Mouse (Mus musculus) limb, embryonic 14.5 days (tissue): ENCODE measurements around the gene Trdmt1. TPM values are rescaled to one million over a fixed set of nuclear protein-coding genes. Genes with fewer than 3 reads are reported as not detected.

Experiments
- ATAC-seq: fragments of 200-750 bp; cut with Nextera tagmentation; 2 replicates; pipeline ENCODE4 v1.8.0; 2017; ENCODE audit warnings: low read depth, moderate number of reproducible peaks, moderate TSS enrichment; ENCODE audit not compliant: low FRiP score
- DNase-seq: peaks from one replicate; pipeline ENCODE4 v3.0.0-alpha.2; 2015; ENCODE audit warnings: low spot score
- H3K27ac ChIP-seq: fragments of 300-500 bp; sonication (generic); replicated peaks from 2 replicates; pipeline ENCODE4 v1.5.1; 2014; ENCODE audit warnings: low read depth, mild to moderate bottlenecking, low read length, moderate library complexity, mixed read lengths
- H3K27me3 ChIP-seq: fragments of 300-500 bp; sonication (generic); 2 replicates; pipeline ENCODE4 v1.6.1; 2014; ENCODE audit warnings: low read length, mixed read lengths; ENCODE audit not compliant: control insufficient read depth, insufficient read depth
- H3K36me3 ChIP-seq: fragments of 300-500 bp; sonication (generic); 2 replicates; pipeline ENCODE4 v1.6.1; 2014; ENCODE audit warnings: mild to moderate bottlenecking, low read length, moderate library complexity, mixed read lengths; ENCODE audit not compliant: control insufficient read depth, insufficient read depth
- H3K4me1 ChIP-seq: fragments of 300-500 bp; sonication (generic); 2 replicates; pipeline ENCODE4 v1.6.1; 2014; ENCODE audit warnings: antibody characterized with exemption, low read length, mixed read lengths; ENCODE audit not compliant: control insufficient read depth, insufficient read depth
- H3K4me2 ChIP-seq: fragments of 300-500 bp; sonication (generic); replicated peaks from 2 replicates; pipeline ENCODE4 v1.6.1; 2014; ENCODE audit warnings: low read depth, mild to moderate bottlenecking, low read length, moderate library complexity; ENCODE audit not compliant: severe bottlenecking
- H3K4me3 ChIP-seq: fragments of 300-500 bp; sonication (generic); replicated peaks from 2 replicates; pipeline ENCODE4 v1.5.1; 2014; ENCODE audit warnings: low read length
- H3K9ac ChIP-seq: fragments of 300-500 bp; sonication (generic); 2 replicates; pipeline ENCODE4 v1.6.1; 2014; ENCODE audit warnings: mild to moderate bottlenecking, low read depth, low read length, moderate library complexity; ENCODE audit not compliant: severe bottlenecking
- H3K9me3 ChIP-seq: fragments of 300-500 bp; sonication (generic); 2 replicates; pipeline ENCODE4 v1.6.1; 2016; ENCODE audit warnings: low read length; ENCODE audit not compliant: control insufficient read depth
- POLR2A ChIP-seq: fragments of 200-500 bp; IDR thresholded peaks from 2 replicates; pipeline ENCODE4 v1.8.0; 2012; ENCODE audit warnings: inconsistent platforms, mild to moderate bottlenecking, moderate library complexity, borderline replicate concordance; ENCODE audit not compliant: insufficient read depth, insufficient read length; ENCODE audit errors: extremely low read depth
- WGBS: fragments of 180-500 bp; shearing (Covaris S2); extraction: QIAGEN DNeasy Blood & Tissue Kit; methylation state at CpG from one replicate; pipeline ENCODE4 v1.1.7; 2014; 5-methylcytosine and 5-hydroxymethylcytosine counted together
- polyA plus RNA-seq, 2 experiments: library from polyadenylated mRNA; depleted of rRNA in 1 of 2; stranded (reverse) in 1 of 2; unstranded in 1 of 2; fragments of >200 nt; fragmentation: Nextera tagmentation in 1 of 2; extraction: Ambion mirVana in 1 of 2; gene quantifications; 2 replicates each; pipeline versions ENCODE4 v1.2.1 to v1.2.3; 2012 to 2014

Trdmt1 gene
- polyA plus RNA-seq, 2 experiments: 9.7 to 13.7 TPM

GRCm38 (mm10) chr2:13484566-13484965 lies 59.9 kb downstream of the Trdmt1 start:
- H3K4me3 ChIP-seq: no peak overlapping the region
- H3K27me3 ChIP-seq: no peaks in the 10 kb centered on the region
- ATAC-seq: no peak
- H3K27ac ChIP-seq: no peak overlapping the region
- TF ChIP-seq POLR2A: no peak
- no peaks in the 10 kb centered on the region for H3K9me3 ChIP-seq
- H3K4me1 ChIP-seq: 0 out of 2 replicates have a peak, but pooled peaks cover 9% of the 10 kb centered on the region
- DNase-seq: no peak
- H3K9ac ChIP-seq: no peak overlapping the region
- no peaks in the 10 kb centered on the region for H3K36me3 ChIP-seq
- 52% methylated on average over 3 of the region's 3 CpGs for WGBS
- no peak overlapping the region for H3K4me2 ChIP-seq

GRCm38 (mm10) chr2:13480744-13481143 lies 63.7 kb downstream of the Trdmt1 start:
- no peak for TF ChIP-seq POLR2A
- DNase-seq (no peak), ATAC-seq (no peak)
- Histone ChIP-seq H3K9ac (no peak overlapping the region), H3K27ac (no peak overlapping the region), H3K9me3 (no peaks in the 10 kb centered on the region), H3K4me3 (no peak overlapping the region), H3K36me3 (no peaks in the 10 kb centered on the region), H3K4me2 (no peak overlapping the region), H3K27me3 (no peaks in the 10 kb centered on the region), H3K4me1 (0 out of 2 replicates have a peak, but pooled peaks cover 9% of the 10 kb centered on the region)
- WGBS: 76% methylated on average over 2 of the region's 2 CpGs

- H3K27me3 ChIP-seq: no peaks in the 10 kb centered on the region
- DNase-seq: no peak
- H3K36me3 ChIP-seq: no peaks in the 10 kb centered on the region
- H3K9ac ChIP-seq: no peak overlapping the region
- H3K4me3 ChIP-seq: no peak overlapping the region
- H3K27ac ChIP-seq: no peak overlapping the region
- H3K9me3 ChIP-seq: no peaks in the 10 kb centered on the region
- H3K4me2 ChIP-seq: no peak overlapping the region
- 69% methylated on average over 7 of the region's 7 CpGs for WGBS
- ATAC-seq: no peak
- no peak for TF ChIP-seq POLR2A
- H3K4me1 ChIP-seq: no peaks in the 10 kb centered on the region
Observed at GRCm38 (mm10) chr2:13479165-13479564, 65.3 kb downstream of the Trdmt1 start.

GRCm38 (mm10) chr2:13470108-13470507 lies 74.4 kb downstream of the Trdmt1 start:
- Histone ChIP-seq H3K9ac (no peak overlapping the region), H3K36me3 (no peaks in the 10 kb centered on the region), H3K27me3 (no peaks in the 10 kb centered on the region), H3K9me3 (no peaks in the 10 kb centered on the region), H3K4me1 (no peaks in the 10 kb centered on the region), H3K4me2 (no peak overlapping the region), H3K27ac (no peak overlapping the region), H3K4me3 (no peak overlapping the region)
- TF ChIP-seq POLR2A: no peak
- ATAC-seq: no peak
- no peak for DNase-seq
- 84% methylated on average over 3 of the region's 3 CpGs for WGBS

- H3K4me1 ChIP-seq: no peaks in the 10 kb centered on the region
- 89% methylated on average over 4 of the region's 4 CpGs for WGBS
- no peaks in the 10 kb centered on the region for H3K9me3 ChIP-seq
- H3K27ac ChIP-seq: no peak overlapping the region
- no peak for TF ChIP-seq POLR2A
- H3K9ac ChIP-seq: no peak overlapping the region
- no peak for ATAC-seq
- no peaks in the 10 kb centered on the region for H3K36me3 ChIP-seq
- H3K4me3 ChIP-seq: no peak overlapping the region
- H3K4me2 ChIP-seq: no peak overlapping the region
- no peaks in the 10 kb centered on the region for H3K27me3 ChIP-seq
- DNase-seq: no peak
Observed at GRCm38 (mm10) chr2:13469641-13470040, 74.8 kb downstream of the Trdmt1 start.

GRCm38 (mm10) chr2:13466685-13467084 lies 77.8 kb downstream of the Trdmt1 start:
- Histone ChIP-seq H3K36me3 (no peaks in the 10 kb centered on the region), H3K9me3 (no peaks in the 10 kb centered on the region), H3K27me3 (no peaks in the 10 kb centered on the region), H3K4me1 (no peaks in the 10 kb centered on the region), H3K4me2 (no peak overlapping the region), H3K27ac (no peak overlapping the region), H3K9ac (no peak overlapping the region), H3K4me3 (no peak overlapping the region)
- no peak for DNase-seq
- no peak for ATAC-seq
- no peak for TF ChIP-seq POLR2A
- 89% methylated on average over 3 of the region's 3 CpGs for WGBS

Other genes with a start within 250 kb of the Trdmt1 start
- 0.28 and 0.49 TPM in 2 replicates for gene Cubn, start 52.9 kb downstream of the Trdmt1 start, polyA plus RNA-seq (2012; rRNA removed)
- 0.28 and 0.29 TPM in 2 replicates for gene Cubn, start 52.9 kb downstream of the Trdmt1 start, polyA plus RNA-seq (2014; fragmentation: Nextera tagmentation; extraction: Ambion mirVana)
- gene Vim, start 29.3 kb upstream of the Trdmt1 start, polyA plus RNA-seq (2012; rRNA removed): 1,568 and 2,459 TPM in 2 replicates
- 1,202 and 1,226 TPM in 2 replicates for gene Vim, start 29.3 kb upstream of the Trdmt1 start, polyA plus RNA-seq (2014; fragmentation: Nextera tagmentation; extraction: Ambion mirVana)
- gene St8sia6, start 249.4 kb upstream of the Trdmt1 start, polyA plus RNA-seq (2012; rRNA removed): 1.1 TPM in 2 replicates
- 3.0 and 3.3 TPM in 2 replicates for gene St8sia6, start 249.4 kb upstream of the Trdmt1 start, polyA plus RNA-seq (2014; fragmentation: Nextera tagmentation; extraction: Ambion mirVana)